Mouse (Mus musculus): ENCODE results near the gene Dst. TPM values are rescaled to one million over a fixed set of nuclear protein-coding genes. Genes with fewer than 3 reads are reported as not detected.
"Not testable (repeated sequence)": the region's sequence is repeated elsewhere in the genome, so short reads cannot be mapped to it uniquely, and the experiment has no call there.

The Dst gene
- total RNA-seq, 2 experiments from 2014 or later = 291 to 304 TPM

GRCm38 (mm10) chr1:34300309-34300980 lies 392.4 kb downstream of the Dst start:
- Histone ChIP-seq H3K4me3 (no peak overlapping the region), H3K27ac (no peak overlapping the region)
- no peak for DNase-seq
- TF ChIP-seq CTCF (IDR thresholded peaks at IDR 0.05) = no peak
- intact Hi-C loops (cut with DNase I) = no loop called here

GRCm38 (mm10) chr1:34304227-34304626 lies 396.2 kb downstream of the Dst start:
- Histone ChIP-seq H3K27ac (peak overlapping the region; percentile 35; the same call in 1 of the 2 replicates), H3K4me3 (no peak overlapping the region)
- DNase-seq = no peak
- intact Hi-C loops (cut with DNase I) = no loop called here
- TF ChIP-seq CTCF (IDR thresholded peaks at IDR 0.05) = no peak

GRCm38 (mm10) chr1:34306741-34307140 lies 398.7 kb downstream of the Dst start:
- intact Hi-C loops (cut with DNase I) = no loop called here
- Histone ChIP-seq H3K4me3 (no peak overlapping the region), H3K27ac (no peak overlapping the region)
- no peak for TF ChIP-seq CTCF (IDR thresholded peaks at IDR 0.05)
- DNase-seq = no peak

GRCm38 (mm10) chr1:34307191-34307590 lies 399.2 kb downstream of the Dst start:
- Histone ChIP-seq H3K4me3 (no peak overlapping the region), H3K27ac (no peak overlapping the region)
- intact Hi-C loops (cut with DNase I) = no loop called here
- no peak for TF ChIP-seq CTCF (IDR thresholded peaks at IDR 0.05)
- DNase-seq = no peak

GRCm38 (mm10) chr1:34308841-34309240 lies 400.8 kb downstream of the Dst start:
- intact Hi-C loops (cut with DNase I); H3K4me3 ChIP-seq; DNase-seq; H3K27ac ChIP-seq: not testable (repeated sequence)

- no peak overlapping the region for H3K4me3 ChIP-seq
- TF ChIP-seq CTCF (IDR thresholded peaks at IDR 0.05) = no peak
- intact Hi-C loops (cut with DNase I) = no loop called here
- H3K27ac ChIP-seq = no peak overlapping the region
- DNase-seq = no peak
These were observed 401.4 kb downstream of the Dst start for GRCm38 (mm10) chr1:34309396-34309795.

GRCm38 (mm10) chr1:34310532-34311250 lies 402.7 kb downstream of the Dst start:
- intact Hi-C loops (cut with DNase I) = no loop called here
- TF ChIP-seq CTCF (IDR thresholded peaks at IDR 0.05) = no peak
- no peak overlapping the region for H3K4me3 ChIP-seq
- DNase-seq = no peak
- peak overlapping the region; percentile 58 for H3K27ac ChIP-seq

GRCm38 (mm10) chr1:34312806-34313205 lies 404.8 kb downstream of the Dst start:
- Histone ChIP-seq H3K4me3 (no peak overlapping the region), H3K27ac (peak overlapping the region; percentile 58)
- TF ChIP-seq CTCF (IDR thresholded peaks at IDR 0.05) = no peak
- no peak for DNase-seq
- intact Hi-C loops (cut with DNase I) = no loop called here

- intact Hi-C loops (cut with DNase I) = no loop called here
- no peak for TF ChIP-seq CTCF (IDR thresholded peaks at IDR 0.05)
These were observed 407.4 kb downstream of the Dst start for GRCm38 (mm10) chr1:34315381-34315780.

GRCm38 (mm10) chr1:34324255-34324654 lies 416.2 kb downstream of the Dst start:
- H3K27ac ChIP-seq = no peak overlapping the region
- intact Hi-C loops (cut with DNase I) = no loop called here
- H3K4me3 ChIP-seq = no peak overlapping the region
- no peak for TF ChIP-seq CTCF (IDR thresholded peaks at IDR 0.05)
- no peak for DNase-seq

More at GRCm38 (mm10) chr1:34315381-34315780, 407.4 kb downstream of the Dst start:
- Histone ChIP-seq H3K4me3 (no peak overlapping the region), H3K27ac (no peak overlapping the region)
- no peak for DNase-seq

- intact Hi-C loops (cut with DNase I) = no loop called here
- DNase-seq = no peak
- TF ChIP-seq CTCF (IDR thresholded peaks at IDR 0.05) = no peak
- Histone ChIP-seq H3K4me3 (no peak overlapping the region), H3K27ac (no peak overlapping the region)
These were observed 420.6 kb downstream of the Dst start for GRCm38 (mm10) chr1:34328606-34329005.

GRCm38 (mm10) chr1:34331767-34332166 lies 423.7 kb downstream of the Dst start:
- no peak overlapping the region for H3K4me3 ChIP-seq
- H3K27ac ChIP-seq = 0 out of 2 replicates have a peak overlapping the region, but pooled peaks have one; percentile 24
- intact Hi-C loops (cut with DNase I) = no loop called here
- TF ChIP-seq CTCF (IDR thresholded peaks at IDR 0.05) = no peak
- DNase-seq = no peak

Small RNAs within 50 kb of the gene (microRNA-seq; reads per million reads assigned to microRNA genes)
- not detected for gene Mir6896

Other genes with a start within 250 kb of the Dst start
- gene Prim2, start 238.4 kb upstream of the Dst start, total RNA-seq (2021) = 1 to 10 TPM; 1.2 to 1.3 TPM
- gene Rab23, start 188.3 kb upstream of the Dst start, total RNA-seq (2021) = 1 to 10 TPM; 4.1 to 5.9 TPM
- gene Bag2, start 150.4 kb upstream of the Dst start, total RNA-seq (2021) = 10 to 100 TPM; 13.7 to 21.4 TPM
- gene Zfp451, start 93.6 kb upstream of the Dst start, total RNA-seq (2021) = 10 to 100 TPM; 10.9 to 12.1 TPM
- gene Bend6, start 409 bp upstream of the Dst start, total RNA-seq (2021) = 1 to 10 TPM; 1.6 to 2.1 TPM

Measured in gastrocnemius, adult 2 months (tissue).